Mouse (Mus musculus) T-cell, adult 2 months (primary cell): ENCODE results near the gene Cog6.

Experiments used
- DNase-seq: peaks from one replicate; pipeline ENCODE4 v3.0.0; 2022; ENCODE audit warnings: low spot score

Cog6 gene

GRCm38 (mm10) chr3:52962391-52962790 lies 54.6 kb downstream of the Cog6 start:
- DNase-seq: no peak

- DNase-seq: no peak
Measured at GRCm38 (mm10) chr3:52961661-52962060, 55.4 kb downstream of the Cog6 start.

- no peak for DNase-seq
Measured at GRCm38 (mm10) chr3:52960951-52961350, 56.1 kb downstream of the Cog6 start.

GRCm38 (mm10) chr3:52958444-52959120 lies 58.5 kb downstream of the Cog6 start:
- no peak for DNase-seq

- DNase-seq: no peak
Measured at GRCm38 (mm10) chr3:52957861-52958260, 59.2 kb downstream of the Cog6 start.

GRCm38 (mm10) chr3:52956236-52956635 lies 60.8 kb downstream of the Cog6 start:
- no peak for DNase-seq

- DNase-seq: no peak
Measured at GRCm38 (mm10) chr3:52955481-52956019, 61.5 kb downstream of the Cog6 start.

GRCm38 (mm10) chr3:52954656-52955055 lies 62.4 kb downstream of the Cog6 start:
- DNase-seq: peak; percentile 81

- DNase-seq: no peak
Measured at GRCm38 (mm10) chr3:52953831-52954230, 63.2 kb downstream of the Cog6 start.

GRCm38 (mm10) chr3:52948824-52949223 lies 68.2 kb downstream of the Cog6 start:
- no peak for DNase-seq

- no peak for DNase-seq
Measured at GRCm38 (mm10) chr3:52947444-52947843, 69.6 kb downstream of the Cog6 start.

GRCm38 (mm10) chr3:52940832-52941468 lies 76.1 kb downstream of the Cog6 start:
- no peak for DNase-seq

- no peak for DNase-seq
Measured at GRCm38 (mm10) chr3:52938398-52938797, 78.6 kb downstream of the Cog6 start.

GRCm38 (mm10) chr3:52937739-52938306 lies 79.2 kb downstream of the Cog6 start:
- DNase-seq: no peak

GRCm38 (mm10) chr3:52931956-52932355 lies 85.1 kb downstream of the Cog6 start:
- no peak for DNase-seq
